Mouse (Mus musculus) olfactory bulb, adult 2 months (tissue): ENCODE data around the gene Ppp2r5c.

ENCODE experiments used
- CTCF ChIP-seq: fragments of 200-500 bp; IDR thresholded peaks from 2 replicates; pipeline ENCODE4 v1.5.1; 2012; ENCODE audit warnings: low read depth, mild to moderate bottlenecking, low read length, moderate library complexity; ENCODE audit not compliant: insufficient read depth
- POLR2A ChIP-seq: fragments of 200-500 bp; IDR thresholded peaks from 2 replicates; pipeline ENCODE4 v1.6.1; 2012; ENCODE audit warnings: mild to moderate bottlenecking, low read depth, low read length, moderate library complexity; ENCODE audit not compliant: insufficient read depth

DNA sequence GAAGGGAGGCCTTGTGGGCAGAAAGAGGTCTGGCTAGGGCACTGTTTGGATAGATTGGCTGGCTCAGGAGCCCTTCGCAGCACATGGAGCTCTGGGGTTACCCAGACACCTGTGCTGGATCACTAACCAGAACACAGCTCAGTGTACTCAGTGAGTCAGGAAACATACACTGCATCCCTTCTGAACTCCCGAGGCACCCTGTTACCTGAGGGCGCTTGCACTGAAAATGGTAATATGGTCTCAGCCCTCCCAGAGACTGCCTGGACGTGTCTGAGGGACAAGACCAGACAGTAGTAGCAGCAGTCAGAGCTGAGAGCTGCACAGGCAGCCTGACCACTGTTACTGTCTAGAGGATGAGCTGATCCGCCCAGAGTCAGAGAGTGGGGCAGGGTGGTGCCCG is 85.8 kb downstream of the Ppp2r5c start:
- TF ChIP-seq CTCF (no peak), POLR2A (no peak)
